Mouse (Mus musculus) embryonic fibroblast, embryonic 13.5 days (primary cell): ENCODE measurements around the gene Cuedc1. TPM values are rescaled to one million over a fixed set of nuclear protein-coding genes. Genes with fewer than 3 reads are reported as not detected.

ENCODE experiments used
- H3K27ac ChIP-seq: 2 replicates; pipeline ENCODE4 v1.5.1; 2012; ENCODE audit warnings: low read length, control low read depth, inconsistent platforms; ENCODE audit not compliant: insufficient read depth
- H3K4me1 ChIP-seq: 2 replicates; pipeline ENCODE4 v1.6.1; 2011; ENCODE audit warnings: low read length; ENCODE audit not compliant: control insufficient read depth, insufficient read depth
- H3K4me3 ChIP-seq: 2 replicates; pipeline ENCODE4 v1.5.1; 2011; ENCODE audit warnings: mild to moderate bottlenecking, control low read depth, low read length; ENCODE audit not compliant: insufficient read depth
- CTCF ChIP-seq: IDR thresholded peaks from 2 replicates; pipeline ENCODE4 v1.5.1; 2011; ENCODE audit warnings: mild to moderate bottlenecking, control low read depth, low read length, moderate library complexity, borderline replicate concordance; ENCODE audit not compliant: insufficient read depth
- POLR2A ChIP-seq: IDR thresholded peaks from 2 replicates; pipeline ENCODE4 v1.6.1; 2011; ENCODE audit warnings: low read depth, mild to moderate bottlenecking, control low read depth, low read length, moderate library complexity
- polyA plus RNA-seq: library from polyadenylated mRNA; stranded (reverse); fragments of >200 nt; gene quantifications from 2 replicates; pipeline ENCODE4 v1.2.4, GENCODE M21; 2011; ENCODE audit warnings: low read depth; ENCODE audit not compliant: missing spikeins, insufficient read length

Gene Cuedc1
- polyA plus RNA-seq, 1 experiment = 31.8 TPM

DNA sequence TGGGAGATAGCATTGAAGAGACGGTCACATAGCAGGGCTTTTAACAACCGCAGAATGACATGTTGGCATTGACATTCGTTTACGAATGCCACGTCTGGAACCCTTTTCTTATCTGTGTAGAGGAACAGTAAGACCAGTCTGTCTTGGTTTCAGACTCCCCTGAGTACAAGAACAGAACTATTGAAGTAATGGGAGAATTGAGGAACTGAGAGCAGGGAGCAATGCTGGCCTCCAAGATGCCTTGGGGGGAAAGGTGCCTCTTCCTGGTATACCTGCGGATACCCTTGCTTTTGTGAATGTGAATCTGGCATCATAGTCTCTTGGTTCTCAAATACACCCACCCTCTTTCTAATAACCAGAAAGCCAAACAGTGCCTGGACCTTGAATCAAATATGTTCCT is 18.7 kb downstream of the Cuedc1 start:
- no peak overlapping the region for H3K4me3 ChIP-seq
- TF ChIP-seq CTCF (no peak), POLR2A (no peak)
- H3K4me1 ChIP-seq = peaks cover 25% of the 10 kb centered on the region
- H3K27ac ChIP-seq = no peak overlapping the region

- H3K4me1 ChIP-seq = peaks cover 25% of the 10 kb centered on the region
These were observed 19.7 kb downstream of the Cuedc1 start for GRCm38 (mm10) chr11:88117356-88118090.

DNA sequence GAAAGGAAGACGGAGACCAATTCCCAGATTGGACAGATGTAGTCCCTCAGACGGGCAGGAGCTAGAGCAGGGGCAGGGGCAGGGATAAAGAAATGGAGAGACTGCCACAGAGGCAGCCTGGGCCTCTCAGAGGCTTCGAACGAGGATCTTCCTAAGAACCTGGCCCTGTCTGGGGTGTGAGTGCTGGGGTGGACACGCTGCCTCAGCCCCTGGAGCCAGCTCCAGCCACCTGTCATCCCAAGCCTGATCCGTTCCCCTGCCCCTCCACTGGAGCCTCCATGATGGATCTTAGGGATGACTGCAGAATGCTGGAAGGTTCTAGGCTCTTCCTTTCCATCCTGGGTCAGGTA is 20.2 kb downstream of the Cuedc1 start:
- TF ChIP-seq POLR2A = no peak
- TF ChIP-seq CTCF = no peak
- Histone ChIP-seq H3K4me3 (no peak overlapping the region), H3K27ac (peak overlapping the region; percentile 74), H3K4me1 (peaks cover 25% of the 10 kb centered on the region)

More at GRCm38 (mm10) chr11:88117356-88118090, 19.7 kb downstream of the Cuedc1 start:
- TF ChIP-seq CTCF (no peak), POLR2A (0 out of 2 replicates have a peak, but pooled peaks have one; percentile 24)
- H3K4me3 ChIP-seq = no peak overlapping the region
- H3K27ac ChIP-seq = peak overlapping the region; percentile 74

DNA sequence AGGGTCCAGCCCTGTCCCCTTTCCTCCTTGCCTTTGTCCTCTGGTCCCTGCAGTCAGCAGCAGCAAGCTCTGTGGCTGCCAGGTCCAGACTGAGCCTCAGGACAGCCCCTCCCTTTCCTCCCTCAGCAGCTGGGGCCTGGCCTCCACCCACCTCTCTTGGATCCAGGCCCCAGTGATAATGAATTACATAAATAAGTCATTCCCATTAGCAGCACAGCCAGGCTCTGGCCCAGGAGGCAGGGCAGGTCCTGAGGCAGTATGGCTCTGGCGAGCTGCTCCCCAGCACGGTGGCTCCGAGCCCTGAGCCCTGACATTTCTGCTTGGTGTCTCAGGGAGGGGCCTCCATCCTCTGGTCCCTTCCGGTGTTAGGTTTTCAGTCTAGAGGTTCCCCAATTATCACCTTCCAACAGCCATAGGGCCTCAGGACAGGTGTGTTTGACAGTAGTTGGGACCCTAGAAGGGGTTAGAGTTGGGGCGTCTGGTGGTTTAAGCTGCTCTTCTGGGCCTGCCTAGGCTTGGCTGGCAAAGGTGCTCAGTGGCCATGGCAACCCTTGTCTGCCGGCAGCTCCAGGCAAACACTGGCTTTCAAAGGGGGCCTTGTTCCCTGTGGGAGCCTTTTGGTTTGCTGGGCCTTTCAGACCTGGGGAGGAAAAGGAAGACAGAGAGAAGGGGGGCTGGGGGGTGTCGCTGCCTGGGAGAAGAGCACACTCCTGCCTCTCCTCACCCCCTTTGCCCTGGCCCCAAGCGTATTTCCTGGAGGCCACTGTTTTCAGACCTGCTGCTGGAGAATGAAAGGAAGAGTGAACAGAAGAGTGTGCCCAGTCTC is 21.2 kb downstream of the Cuedc1 start:
- TF ChIP-seq POLR2A (peak; percentile 71), CTCF (no peak)
- H3K27ac ChIP-seq = peak overlapping the region; percentile 34; the same call in 1 of the 2 replicates
- H3K4me1 ChIP-seq = peaks cover 22% of the 10 kb centered on the region
- no peak overlapping the region for H3K4me3 ChIP-seq

DNA sequence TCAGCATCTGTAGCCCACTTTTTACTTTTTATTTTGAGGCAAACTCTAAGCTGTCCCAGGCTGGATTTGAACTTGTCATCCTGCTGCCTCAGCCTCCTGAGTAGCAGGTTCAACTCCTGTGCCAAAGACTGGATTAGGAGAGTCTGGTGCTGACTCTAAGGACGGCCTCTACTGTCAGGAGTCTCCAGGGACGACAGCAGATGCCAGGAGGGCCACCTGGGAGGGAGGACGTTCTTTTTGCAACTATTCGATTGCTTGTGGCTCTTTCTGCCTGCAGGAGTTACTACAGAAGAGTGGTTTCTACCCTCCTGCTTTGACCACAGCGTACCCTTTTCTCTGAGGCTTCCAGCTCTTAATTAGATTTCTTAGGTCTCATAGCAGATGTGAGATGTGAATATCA is 24.7 kb downstream of the Cuedc1 start:
- TF ChIP-seq CTCF = no peak
- no peak for TF ChIP-seq POLR2A
- Histone ChIP-seq H3K27ac (no peak overlapping the region), H3K4me3 (no peak overlapping the region), H3K4me1 (peaks cover 15% of the 10 kb centered on the region)

GRCm38 (mm10) chr11:88123021-88123420 is 25.2 kb downstream of the Cuedc1 start:
- TF ChIP-seq CTCF = no peak
- TF ChIP-seq POLR2A = no peak
- Histone ChIP-seq H3K27ac (no peak overlapping the region), H3K4me1 (peaks cover 10% of the 10 kb centered on the region; the same call in 1 of the 2 replicates), H3K4me3 (no peak overlapping the region)

GRCm38 (mm10) chr11:88123731-88124130 is 25.9 kb downstream of the Cuedc1 start:
- 0 out of 2 replicates have a peak overlapping the region, but pooled peaks have one; percentile 7 for H3K27ac ChIP-seq
- peaks cover 4% of the 10 kb centered on the region; the same call in 1 of the 2 replicates for H3K4me1 ChIP-seq
- no peak for TF ChIP-seq CTCF
- no peak for TF ChIP-seq POLR2A
- no peak overlapping the region for H3K4me3 ChIP-seq

DNA sequence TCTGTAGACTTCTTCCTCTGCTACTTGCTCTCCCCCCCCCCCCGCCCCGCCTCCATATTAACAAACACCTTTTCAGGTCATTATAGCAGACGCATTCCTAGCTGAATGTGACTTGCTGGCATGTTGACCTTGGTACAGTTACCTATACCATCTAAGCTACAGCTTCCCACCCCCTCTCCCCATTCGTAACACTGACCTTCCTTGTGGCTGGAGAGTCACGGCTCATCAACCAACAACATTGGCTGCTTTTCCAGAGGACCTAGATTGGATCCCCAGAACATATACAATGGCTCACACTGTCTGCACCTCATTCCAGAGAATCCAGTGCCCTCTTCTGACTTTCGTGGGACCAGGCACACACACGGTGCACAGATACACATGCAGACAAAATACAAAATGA is 27.6 kb downstream of the Cuedc1 start:
- no peak overlapping the region for H3K27ac ChIP-seq
- TF ChIP-seq POLR2A (no peak), CTCF (no peak)
- peaks cover 4% of the 10 kb centered on the region; the same call in 1 of the 2 replicates for H3K4me1 ChIP-seq
- H3K4me3 ChIP-seq = no peak overlapping the region

GRCm38 (mm10) chr11:88126306-88126793 is 28.5 kb downstream of the Cuedc1 start:
- no peak overlapping the region for H3K27ac ChIP-seq
- H3K4me3 ChIP-seq = no peak overlapping the region
- H3K4me1 ChIP-seq = peaks cover 5% of the 10 kb centered on the region; the same call in 1 of the 2 replicates
- no peak for TF ChIP-seq POLR2A
- no peak for TF ChIP-seq CTCF

GRCm38 (mm10) chr11:88128461-88128860 is 30.6 kb downstream of the Cuedc1 start:
- H3K27ac ChIP-seq = no peak overlapping the region
- TF ChIP-seq POLR2A (no peak), CTCF (no peak)
- H3K4me3 ChIP-seq = no peak overlapping the region
- H3K4me1 ChIP-seq = peaks cover 7% of the 10 kb centered on the region; the same call in 1 of the 2 replicates

DNA sequence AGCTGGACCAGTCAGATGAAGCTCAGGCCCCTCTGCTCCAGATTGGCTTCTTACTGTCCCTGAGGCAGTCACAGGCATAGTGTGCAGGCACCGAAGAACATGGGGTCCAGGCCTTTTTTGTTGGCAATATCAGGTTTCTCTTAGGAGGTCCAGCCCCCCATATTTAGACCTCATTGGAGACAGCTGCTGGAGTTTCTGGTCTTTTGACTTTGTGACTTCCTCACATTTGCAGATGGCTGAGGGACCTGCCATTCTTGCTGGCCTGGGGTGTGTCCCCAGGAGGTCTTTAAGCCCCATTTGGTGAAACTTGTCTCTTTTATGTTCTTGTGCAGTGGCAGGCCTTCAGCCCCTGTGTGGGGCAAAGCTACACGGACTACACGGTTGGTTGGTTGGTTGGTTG is 31.4 kb downstream of the Cuedc1 start:
- TF ChIP-seq POLR2A = no peak
- no peak for TF ChIP-seq CTCF
- Histone ChIP-seq H3K4me3 (no peak overlapping the region), H3K27ac (no peak overlapping the region), H3K4me1 (peaks cover 4% of the 10 kb centered on the region; the same call in 1 of the 2 replicates)
